Mouse (Mus musculus): ENCODE results near the gene Golga5. TPM values are rescaled to one million over a fixed set of nuclear protein-coding genes. Genes with fewer than 3 reads are reported as not detected.

Golga5 gene
- polyA plus RNA-seq, 1 experiment = not detected

- Histone ChIP-seq H3K4me3 (ENCODE audit: insufficient read depth, low read depth, low read length) (no peak overlapping the region), H3K27ac (ENCODE audit: insufficient read depth, low read depth, low read length) (no peak overlapping the region), H3K4me1 (ENCODE audit: control insufficient read depth, insufficient read depth, low read length) (peaks cover 16% of the 10 kb centered on the region)
- TF ChIP-seq POLR2A (IDR thresholded peaks at IDR 0.05; ENCODE audit: insufficient read depth, low read depth, low read length) (no peak), CTCF (IDR thresholded peaks at IDR 0.05; ENCODE audit: insufficient read depth, low read depth, low read length) (no peak)
- WGBS = 85% methylated on average over 6 of the region's 6 CpGs
Observed at GRCm38 (mm10) chr12:102514751-102515150, 45.8 kb downstream of the Golga5 start.

- no peak for TF ChIP-seq CTCF (IDR thresholded peaks at IDR 0.05; ENCODE audit: insufficient read depth, low read depth, low read length)
- Histone ChIP-seq H3K4me1 (ENCODE audit: control insufficient read depth, insufficient read depth, low read length) (peaks cover 10% of the 10 kb centered on the region), H3K27ac (ENCODE audit: insufficient read depth, low read depth, low read length) (no peak overlapping the region), H3K4me3 (ENCODE audit: insufficient read depth, low read depth, low read length) (no peak overlapping the region)
- 93% methylated on average over 4 of the region's 4 CpGs for WGBS
Observed at GRCm38 (mm10) chr12:102516151-102516550, 47.2 kb downstream of the Golga5 start.

GRCm38 (mm10) chr12:102517647-102518046 lies 48.7 kb downstream of the Golga5 start:
- Histone ChIP-seq H3K4me1 (ENCODE audit: control insufficient read depth, insufficient read depth, low read length) (0 out of 2 replicates have a peak, but pooled peaks cover 4% of the 10 kb centered on the region), H3K4me3 (ENCODE audit: insufficient read depth, low read depth, low read length) (no peak overlapping the region), H3K27ac (ENCODE audit: insufficient read depth, low read depth, low read length) (no peak overlapping the region)
- TF ChIP-seq CTCF (IDR thresholded peaks at IDR 0.05; ENCODE audit: insufficient read depth, low read depth, low read length) (no peak), POLR2A (IDR thresholded peaks at IDR 0.05; ENCODE audit: insufficient read depth, low read depth, low read length) (no peak)
- WGBS = 82% methylated on average over 13 of the region's 13 CpGs

- H3K4me1 ChIP-seq (ENCODE audit: control insufficient read depth, insufficient read depth, low read length) = no peaks in the 10 kb centered on the region
- 96% methylated on average over 12 of the region's 12 CpGs for WGBS
- H3K4me3 ChIP-seq (ENCODE audit: insufficient read depth, low read depth, low read length) = no peak overlapping the region
- no peak overlapping the region for H3K27ac ChIP-seq (ENCODE audit: insufficient read depth, low read depth, low read length)
- TF ChIP-seq CTCF (IDR thresholded peaks at IDR 0.05; ENCODE audit: insufficient read depth, low read depth, low read length) (no peak), POLR2A (IDR thresholded peaks at IDR 0.05; ENCODE audit: insufficient read depth, low read depth, low read length) (no peak)
Observed at GRCm38 (mm10) chr12:102519929-102520720, 51.2 kb downstream of the Golga5 start.

GRCm38 (mm10) chr12:102521777-102522319 lies 52.9 kb downstream of the Golga5 start:
- WGBS = 53% methylated on average over 13 of the region's 13 CpGs
- Histone ChIP-seq H3K4me3 (ENCODE audit: insufficient read depth, low read depth, low read length) (no peak overlapping the region), H3K27ac (ENCODE audit: insufficient read depth, low read depth, low read length) (no peak overlapping the region), H3K4me1 (ENCODE audit: control insufficient read depth, insufficient read depth, low read length) (no peaks in the 10 kb centered on the region)
- TF ChIP-seq POLR2A (IDR thresholded peaks at IDR 0.05; ENCODE audit: insufficient read depth, low read depth, low read length) = no peak
- TF ChIP-seq CTCF (IDR thresholded peaks at IDR 0.05; ENCODE audit: insufficient read depth, low read depth, low read length) = no peak

- TF ChIP-seq POLR2A (IDR thresholded peaks at IDR 0.05; ENCODE audit: insufficient read depth, low read depth, low read length) (no peak), CTCF (IDR thresholded peaks at IDR 0.05; ENCODE audit: insufficient read depth, low read depth, low read length) (no peak)
- H3K4me3 ChIP-seq (ENCODE audit: insufficient read depth, low read depth, low read length) = no peak overlapping the region
- H3K27ac ChIP-seq (ENCODE audit: insufficient read depth, low read depth, low read length) = no peak overlapping the region
- 70% methylated on average over 3 of the region's 3 CpGs for WGBS
- H3K4me1 ChIP-seq (ENCODE audit: control insufficient read depth, insufficient read depth, low read length) = no peaks in the 10 kb centered on the region
Observed at GRCm38 (mm10) chr12:102524216-102524615, 55.3 kb downstream of the Golga5 start.

- H3K4me1 ChIP-seq (ENCODE audit: control insufficient read depth, insufficient read depth, low read length) = no peaks in the 10 kb centered on the region
- no peak overlapping the region for H3K4me3 ChIP-seq (ENCODE audit: insufficient read depth, low read depth, low read length)
- no peak overlapping the region for H3K27ac ChIP-seq (ENCODE audit: insufficient read depth, low read depth, low read length)
- 27% methylated on average over 6 of the region's 6 CpGs for WGBS
- TF ChIP-seq CTCF (IDR thresholded peaks at IDR 0.05; ENCODE audit: insufficient read depth, low read depth, low read length) = no peak
- no peak for TF ChIP-seq POLR2A (IDR thresholded peaks at IDR 0.05; ENCODE audit: insufficient read depth, low read depth, low read length)
Observed at GRCm38 (mm10) chr12:102524760-102525159, 55.8 kb downstream of the Golga5 start.

- no peak overlapping the region for H3K4me3 ChIP-seq (ENCODE audit: insufficient read depth, low read depth, low read length)
- no peak overlapping the region for H3K27ac ChIP-seq (ENCODE audit: insufficient read depth, low read depth, low read length)
- WGBS = 83% methylated on average over 5 of the region's 5 CpGs
- H3K4me1 ChIP-seq (ENCODE audit: control insufficient read depth, insufficient read depth, low read length) = no peaks in the 10 kb centered on the region
- TF ChIP-seq CTCF (IDR thresholded peaks at IDR 0.05; ENCODE audit: insufficient read depth, low read depth, low read length) = no peak
- TF ChIP-seq POLR2A (IDR thresholded peaks at IDR 0.05; ENCODE audit: insufficient read depth, low read depth, low read length) = no peak
Observed at GRCm38 (mm10) chr12:102527989-102528388, 59.1 kb downstream of the Golga5 start.

- TF ChIP-seq POLR2A (IDR thresholded peaks at IDR 0.05; ENCODE audit: insufficient read depth, low read depth, low read length) (no peak), CTCF (IDR thresholded peaks at IDR 0.05; ENCODE audit: insufficient read depth, low read depth, low read length) (no peak)
- 60% methylated on average over 1 of the region's 1 CpGs for WGBS
- H3K4me1 ChIP-seq (ENCODE audit: control insufficient read depth, insufficient read depth, low read length) = no peaks in the 10 kb centered on the region
- no peak overlapping the region for H3K27ac ChIP-seq (ENCODE audit: insufficient read depth, low read depth, low read length)
- no peak overlapping the region for H3K4me3 ChIP-seq (ENCODE audit: insufficient read depth, low read depth, low read length)
Observed at GRCm38 (mm10) chr12:102535796-102536195, 66.9 kb downstream of the Golga5 start.

Data from olfactory bulb, adult 2 months (tissue).